Mouse (Mus musculus): ENCODE results near the gene Bhlhb9.

DNA sequence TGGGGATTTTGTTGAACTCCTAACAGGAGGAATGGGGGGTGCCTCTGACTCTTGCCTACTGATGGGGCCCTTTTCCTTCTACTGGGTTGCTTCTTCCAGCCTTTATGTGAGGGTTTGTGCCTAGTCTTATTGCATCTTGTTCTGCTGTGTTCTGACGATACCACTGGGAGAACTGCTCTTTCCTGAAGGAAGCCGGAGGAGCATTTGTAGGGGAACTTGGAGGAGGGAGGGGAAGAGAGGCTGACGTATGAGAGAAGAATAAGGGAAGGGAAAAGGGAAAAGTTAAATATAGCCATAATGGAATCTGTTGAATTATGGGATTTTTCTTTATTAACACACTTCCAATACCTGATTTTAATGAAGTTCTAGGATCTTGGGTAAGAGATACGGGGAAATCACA lies 119.2 kb downstream of the Bhlhb9 start:
- TF ChIP-seq CTCF (IDR thresholded peaks at IDR 0.05; ENCODE audit: extremely low read depth, insufficient read depth, low read length) (no peak), POLR2A (IDR thresholded peaks at IDR 0.05; ENCODE audit: extremely low read depth, insufficient read depth, low read length) (no peak)

All from cortical plate, adult 2 months (tissue).